In genomic region chr1:54864928-54865652, GRCm38 (mm10) we compare ENCODE assay signal across 25 mouse cellular contexts.
DNase-seq lines count a peak whose midpoint lies in the region; ATAC-seq and TF ChIP-seq lines count a peak whose summit lies in the region.
"Had no signal": no experiment of that assay in that cellular context is flagged by ENCODE, and none has a peak within 500 bp of the region (broad histone marks: within the 10 kb centered on the region; RNA-seq: fewer than 3 reads in every experiment).

No protein-coding gene starts in this region.

- no peak for ATAC-seq in heart, postnatal 0 days (ENCODE audit: insufficient read depth, low read depth)
- peak; percentile 49 for ATAC-seq in lung, postnatal 0 days
- no peak for ATAC-seq in limb, embryonic 13.5 days (ENCODE audit: low FRiP score, low read depth)
- ATAC-seq in forebrain, embryonic 16.5 days, result no peak
- ATAC-seq: intestine, embryonic 15.5 days; midbrain, embryonic 13.5 days had no signal

- no peak overlapping the region for H3K4me3 ChIP-seq in heart, postnatal 0 days (ENCODE audit: low read depth, low read length)
- no peak overlapping the region for H3K4me3 ChIP-seq in heart, embryonic 10.5 days
- no peak overlapping the region for H3K4me3 ChIP-seq in lung, postnatal 0 days (ENCODE audit: low read depth, low read length)
- H3K4me3 ChIP-seq in limb, embryonic 13.5 days, result no peak overlapping the region
- no peak overlapping the region for H3K4me3 ChIP-seq in forebrain, embryonic 16.5 days (replicated peaks; ENCODE audit: low read length)
- H3K4me3 ChIP-seq: embryonic facial prominence, embryonic 13.5 days; forebrain, embryonic 10.5 days; forebrain, embryonic 15.5 days; hindbrain, embryonic 10.5 days; intestine, embryonic 15.5 days; liver, embryonic 15.5 days; megakaryocyte, embryonic 14.5 days; midbrain, embryonic 13.5 days had no signal

- H3K27ac ChIP-seq in heart, postnatal 0 days (ENCODE audit: low read depth), result peak overlapping the region; percentile 62
- H3K27ac ChIP-seq in heart, embryonic 10.5 days, result no peak overlapping the region
- no peak overlapping the region for H3K27ac ChIP-seq in lung, postnatal 0 days (ENCODE audit: low read length)
- H3K27ac ChIP-seq in limb, embryonic 13.5 days, result peak overlapping the region; percentile 56; the same call in 1 of the 2 replicates
- H3K27ac ChIP-seq in forebrain, embryonic 16.5 days (ENCODE audit: low read length), result no peak overlapping the region
- H3K27ac ChIP-seq: embryonic facial prominence, embryonic 13.5 days; forebrain, embryonic 10.5 days; forebrain, embryonic 15.5 days; hindbrain, embryonic 10.5 days; intestine, embryonic 15.5 days; liver, embryonic 15.5 days; midbrain, embryonic 13.5 days had no signal

- no peaks in the 10 kb centered on the region for H3K27me3 ChIP-seq in heart, postnatal 0 days (ENCODE audit: control insufficient read depth, insufficient read depth, low read length)
- no peaks in the 10 kb centered on the region for H3K27me3 ChIP-seq in heart, embryonic 10.5 days (ENCODE audit: insufficient read depth, poor library complexity, severe bottlenecking)
- no peaks in the 10 kb centered on the region for H3K27me3 ChIP-seq in lung, postnatal 0 days (replicated peaks; ENCODE audit: insufficient read depth, low read length)
- no peaks in the 10 kb centered on the region for H3K27me3 ChIP-seq in limb, embryonic 13.5 days
- H3K27me3 ChIP-seq in forebrain, embryonic 16.5 days (replicated peaks; ENCODE audit: control insufficient read depth, insufficient read depth, low read length), result no peaks in the 10 kb centered on the region
- H3K27me3 ChIP-seq: embryonic facial prominence, embryonic 13.5 days; forebrain, embryonic 15.5 days; intestine, embryonic 15.5 days; liver, embryonic 15.5 days; megakaryocyte, embryonic 14.5 days; midbrain, embryonic 13.5 days had no signal

- WGBS in heart, postnatal 0 days, result 74% methylated on average over 7 of the region's 7 CpGs
- WGBS in heart, embryonic 10.5 days, result 73% methylated on average over 7 of the region's 7 CpGs
- WGBS in lung, postnatal 0 days, result 62% methylated on average over 7 of the region's 7 CpGs
- 89% methylated on average over 7 of the region's 7 CpGs for WGBS in limb, embryonic 13.5 days
- WGBS in forebrain, embryonic 16.5 days, result 90% methylated on average over 7 of the region's 7 CpGs

- TF ChIP-seq CTCF in heart, postnatal 0 days (IDR thresholded peaks at IDR 0.05; ENCODE audit: low read depth), result no peak
- TF ChIP-seq CTCF in lung, postnatal 0 days (IDR thresholded peaks at IDR 0.05), result peak; percentile 7; the same call in 1 of the 2 replicates

- H3K9ac ChIP-seq in heart, postnatal 0 days (replicated peaks; ENCODE audit: low read depth, low read length), result no peak overlapping the region
- no peak overlapping the region for H3K9ac ChIP-seq in lung, postnatal 0 days (replicated peaks; ENCODE audit: low read depth)
- H3K9ac ChIP-seq in limb, embryonic 13.5 days, result no peak overlapping the region
- H3K9ac ChIP-seq in forebrain, embryonic 16.5 days (replicated peaks; ENCODE audit: low read depth, low read length), result no peak overlapping the region
- H3K9ac ChIP-seq: embryonic facial prominence, embryonic 13.5 days; forebrain, embryonic 15.5 days; intestine, embryonic 15.5 days; liver, embryonic 15.5 days; midbrain, embryonic 13.5 days had no signal

- H3K9me3 ChIP-seq in heart, postnatal 0 days (replicated peaks; ENCODE audit: control insufficient read depth, low read length), result no peaks in the 10 kb centered on the region
- H3K9me3 ChIP-seq in heart, embryonic 10.5 days, result no peaks in the 10 kb centered on the region
- no peaks in the 10 kb centered on the region for H3K9me3 ChIP-seq in lung, postnatal 0 days (ENCODE audit: low read length)
- no peaks in the 10 kb centered on the region for H3K9me3 ChIP-seq in limb, embryonic 13.5 days
- no peaks in the 10 kb centered on the region for H3K9me3 ChIP-seq in forebrain, embryonic 16.5 days (ENCODE audit: control insufficient read depth, low read length)
- H3K9me3 ChIP-seq: embryonic facial prominence, embryonic 13.5 days; forebrain, embryonic 10.5 days; forebrain, embryonic 15.5 days; hindbrain, embryonic 10.5 days; intestine, embryonic 15.5 days; liver, embryonic 15.5 days; megakaryocyte, embryonic 14.5 days; midbrain, embryonic 13.5 days had no signal

- no peak for TF ChIP-seq EP300 in heart, postnatal 0 days (IDR thresholded peaks at IDR 0.05; ENCODE audit: low read depth)
- TF ChIP-seq EP300 in lung, postnatal 0 days (IDR thresholded peaks at IDR 0.05), result no peak

- peaks cover 6% of the 10 kb centered on the region for H3K4me1 ChIP-seq in heart, postnatal 0 days (ENCODE audit: control insufficient read depth, insufficient read depth)
- peaks cover 44% of the 10 kb centered on the region for H3K4me1 ChIP-seq in heart, embryonic 10.5 days
- peaks cover 13% of the 10 kb centered on the region; the same call in 1 of the 2 replicates for H3K4me1 ChIP-seq in lung, postnatal 0 days (ENCODE audit: insufficient read depth, low read depth, low read length)
- peaks cover 57% of the 10 kb centered on the region for H3K4me1 ChIP-seq in limb, embryonic 13.5 days
- H3K4me1 ChIP-seq in forebrain, embryonic 16.5 days (replicated peaks; ENCODE audit: control insufficient read depth, insufficient read depth, low read length), result peaks cover 7% of the 10 kb centered on the region

- H3K36me3 ChIP-seq in heart, postnatal 0 days (replicated peaks; ENCODE audit: control insufficient read depth, insufficient read depth, low read length), result no peaks in the 10 kb centered on the region
- no peaks in the 10 kb centered on the region for H3K36me3 ChIP-seq in heart, embryonic 10.5 days
- H3K36me3 ChIP-seq in lung, postnatal 0 days (ENCODE audit: insufficient read depth, low read length), result no peaks in the 10 kb centered on the region
- H3K36me3 ChIP-seq in limb, embryonic 13.5 days, result no peaks in the 10 kb centered on the region
- H3K36me3 ChIP-seq in forebrain, embryonic 16.5 days (ENCODE audit: control insufficient read depth, insufficient read depth), result no peaks in the 10 kb centered on the region
- H3K36me3 ChIP-seq: embryonic facial prominence, embryonic 13.5 days; forebrain, embryonic 10.5 days; forebrain, embryonic 15.5 days; hindbrain, embryonic 10.5 days; intestine, embryonic 15.5 days; liver, embryonic 15.5 days; midbrain, embryonic 13.5 days had no signal

- DNase-seq in heart, postnatal 0 days (ENCODE audit: low spot score), result no peak
- no peak for DNase-seq in heart, embryonic 10.5 days (ENCODE audit: low spot score)
- peak; percentile 36 for DNase-seq in lung, postnatal 0 days (ENCODE audit: low spot score)
- no peak for DNase-seq in lung, postnatal 25 days (ENCODE audit: low spot score)
- DNase-seq in kidney, postnatal 14 days, result no peak
- DNase-seq: adrenal gland, adult 2 months; adrenal gland, postnatal 36 days; B cell, adult 2 months; cerebellum, adult 2 months; kidney, adult 2 months; kidney, postnatal 4 days; lung, postnatal 14 days; retina, postnatal 1 day; right cerebral cortex, postnatal 14 days; thymus, postnatal 36 days had no signal

- no peak overlapping the region for H3K4me2 ChIP-seq in heart, postnatal 0 days (ENCODE audit: low read depth, low read length)
- no peak overlapping the region for H3K4me2 ChIP-seq in lung, postnatal 0 days (replicated peaks; ENCODE audit: low read depth, low read length)
- no peak overlapping the region for H3K4me2 ChIP-seq in limb, embryonic 13.5 days (replicated peaks)
- no peak overlapping the region for H3K4me2 ChIP-seq in forebrain, embryonic 16.5 days (ENCODE audit: low read length)
- H3K4me2 ChIP-seq: embryonic facial prominence, embryonic 13.5 days; forebrain, embryonic 15.5 days; intestine, embryonic 15.5 days; liver, embryonic 15.5 days; midbrain, embryonic 13.5 days had no signal

Comparison
In these comparisons a context has a peak if more than half of its experiments do, and no peak if none do; other contexts are left out.
1. H3K27ac ChIP-seq: peak in heart, postnatal 0 days (single experiment) and limb, embryonic 13.5 days (single experiment); none in heart, embryonic 10.5 days (single experiment), lung, postnatal 0 days (single experiment) and forebrain, embryonic 16.5 days (single experiment).